Mouse (Mus musculus): ENCODE data around the gene Ppp4r1.

Ppp4r1 gene

DNA sequence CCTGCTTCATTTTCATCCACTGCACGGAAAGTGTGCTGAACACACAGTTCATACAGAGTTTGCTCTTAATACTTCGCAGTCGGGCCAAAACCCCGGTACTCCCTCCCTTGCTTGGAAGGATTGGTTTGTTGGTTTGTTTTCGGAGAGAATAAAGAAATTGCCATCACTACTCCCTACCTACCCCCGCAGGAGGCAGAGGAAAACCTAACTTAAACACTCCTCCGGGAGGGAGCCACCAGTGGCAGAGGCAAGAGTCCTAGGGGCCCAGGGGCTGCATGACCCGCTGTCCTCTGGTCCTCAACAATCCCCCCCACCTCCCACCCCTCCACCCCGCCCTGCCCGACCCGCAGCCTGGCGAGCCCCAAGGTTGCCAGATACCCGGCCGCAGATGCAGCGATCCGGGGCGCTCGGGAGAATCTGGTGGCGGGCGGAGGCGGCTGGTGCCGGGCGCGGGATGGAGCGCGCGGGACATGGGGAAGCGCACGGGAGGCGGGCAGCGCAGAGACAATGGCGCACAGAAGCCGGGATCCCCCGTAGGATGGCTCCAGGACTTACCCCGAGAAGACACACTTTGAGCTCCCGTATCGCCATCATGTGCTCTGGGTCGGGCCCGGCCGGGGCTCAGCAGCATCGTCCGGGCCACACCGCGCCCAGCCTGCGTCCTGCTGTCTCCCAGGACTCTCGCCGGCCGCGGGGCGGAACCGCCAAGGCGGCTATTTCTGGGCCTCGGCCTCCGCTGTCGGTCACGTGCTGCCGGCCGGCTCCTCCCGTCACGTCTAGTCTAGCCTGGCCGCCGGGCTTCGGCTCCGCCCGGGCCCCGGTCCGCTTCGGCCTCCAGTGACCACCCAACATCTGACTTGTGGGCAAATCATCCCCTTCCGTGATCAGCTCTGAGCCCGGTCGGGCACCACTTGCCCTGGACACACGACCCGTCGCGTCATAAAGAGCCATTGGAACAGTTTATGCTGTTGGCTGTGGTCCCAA is 10.1 kb upstream of the Ppp4r1 start, which contains the start of gene Rab31:
Rab31 (minus strand) TSS at position 802 of the 984 bp plus-strand sequence.
- DNase-seq (ENCODE audit: low spot score in 2 of 2): peak; percentile 60 to 70

DNA sequence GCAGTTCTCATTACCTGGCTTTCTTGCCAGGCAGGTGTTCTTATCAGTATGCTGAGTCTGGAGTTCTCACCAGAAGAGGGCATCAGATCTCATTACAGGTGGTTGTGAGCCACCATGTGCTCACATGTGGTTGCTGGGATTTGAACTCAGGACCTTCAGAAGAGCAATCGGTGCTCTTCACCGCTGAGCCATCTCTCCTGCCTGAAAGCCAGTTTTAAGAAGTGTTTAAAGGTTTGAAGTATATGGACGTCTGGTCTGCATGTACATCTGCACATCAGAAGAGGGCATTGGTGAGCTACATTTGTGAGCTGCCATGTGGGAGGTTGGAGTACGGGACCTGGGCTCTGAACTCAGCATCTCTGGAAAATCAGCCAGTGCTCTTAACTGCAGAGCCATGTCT is 8.8 kb upstream of the Ppp4r1 start:
- no peak for DNase-seq (ENCODE audit: low spot score in 2 of 2)

DNA sequence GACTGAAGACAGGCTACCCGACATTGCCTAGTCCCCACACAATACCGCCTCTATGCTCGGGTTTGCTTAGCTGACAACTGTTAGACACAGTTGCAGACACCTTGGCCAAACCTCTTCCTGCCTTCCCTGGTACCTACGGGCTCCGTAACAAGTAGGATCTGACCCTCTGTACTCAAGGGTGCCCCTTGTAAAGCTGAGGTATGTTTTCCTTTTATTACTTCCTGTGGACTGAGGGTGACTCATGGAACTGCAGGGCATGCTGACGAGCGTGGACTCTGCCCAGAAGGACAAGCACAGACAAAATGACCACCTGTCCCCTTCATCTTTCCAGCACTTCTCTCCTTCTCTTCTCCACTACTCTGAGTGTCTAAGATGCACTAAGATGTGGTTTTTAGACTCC is 7.9 kb upstream of the Ppp4r1 start:
- no peak for DNase-seq (ENCODE audit: low spot score in 2 of 2)

- no peak for DNase-seq (ENCODE audit: low spot score in 2 of 2)
Measured at GRCm38 (mm10) chr17:65776228-65776627, 6.1 kb upstream of the Ppp4r1 start.

DNA sequence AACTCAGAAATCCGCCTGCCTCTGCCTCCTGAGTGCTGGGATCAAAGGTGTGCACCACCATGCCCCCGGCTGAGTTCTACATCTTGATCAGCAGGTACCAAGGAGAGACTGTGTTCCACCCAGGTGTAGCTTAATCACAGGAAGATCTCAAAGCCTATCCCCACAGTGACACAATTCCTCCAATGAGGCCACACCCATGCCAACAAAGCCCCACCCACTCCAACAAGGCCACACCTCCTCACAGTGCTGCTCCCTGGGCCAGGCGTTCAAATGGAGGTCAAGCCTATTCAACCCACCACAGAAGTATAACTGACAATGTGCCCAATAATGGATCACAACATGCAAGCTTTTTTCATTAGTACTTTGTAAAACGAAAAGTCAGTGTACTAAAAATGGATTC is 4.9 kb upstream of the Ppp4r1 start:
- no peak for DNase-seq (ENCODE audit: low spot score in 2 of 2)

GRCm38 (mm10) chr17:65780970-65781369 is 1.4 kb upstream of the Ppp4r1 start:
- DNase-seq (ENCODE audit: low spot score in 2 of 2): no peak

GRCm38 (mm10) chr17:65783182-65784161 is 1.1 kb downstream of the Ppp4r1 start:
- DNase-seq (ENCODE audit: low spot score in 2 of 2): peak in 1 of 2 experiments; percentile 58

DNA sequence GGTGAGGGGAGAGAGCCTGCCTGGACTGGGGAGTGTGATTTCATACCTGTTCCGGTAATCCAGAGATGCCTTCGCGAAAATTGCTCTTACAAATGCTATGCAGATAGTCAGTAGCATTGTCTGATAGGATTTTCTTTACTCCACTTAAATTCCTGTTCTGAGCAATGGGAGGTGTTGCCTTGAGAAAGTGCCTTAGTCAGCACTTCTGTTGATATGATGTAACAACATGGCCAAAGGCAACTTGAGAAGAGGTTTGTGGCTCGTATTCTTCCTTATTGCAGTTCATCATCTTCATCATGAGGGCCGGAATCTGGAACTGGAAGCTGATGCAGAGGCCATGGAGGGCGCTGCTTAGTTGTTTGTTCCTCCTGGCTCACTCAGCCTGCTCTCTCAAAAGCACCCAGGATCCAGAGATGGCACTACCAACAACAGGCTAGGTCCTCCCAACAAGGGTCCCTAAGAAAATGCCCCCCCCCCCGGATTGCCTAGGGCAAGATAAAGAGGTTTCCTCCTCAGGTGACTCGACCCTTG is 2.3 kb downstream of the Ppp4r1 start:
- DNase-seq (ENCODE audit: low spot score in 2 of 2): no peak

- no peak for DNase-seq (ENCODE audit: low spot score in 2 of 2)
Measured at GRCm38 (mm10) chr17:65785707-65786106, 3.3 kb downstream of the Ppp4r1 start.

DNA sequence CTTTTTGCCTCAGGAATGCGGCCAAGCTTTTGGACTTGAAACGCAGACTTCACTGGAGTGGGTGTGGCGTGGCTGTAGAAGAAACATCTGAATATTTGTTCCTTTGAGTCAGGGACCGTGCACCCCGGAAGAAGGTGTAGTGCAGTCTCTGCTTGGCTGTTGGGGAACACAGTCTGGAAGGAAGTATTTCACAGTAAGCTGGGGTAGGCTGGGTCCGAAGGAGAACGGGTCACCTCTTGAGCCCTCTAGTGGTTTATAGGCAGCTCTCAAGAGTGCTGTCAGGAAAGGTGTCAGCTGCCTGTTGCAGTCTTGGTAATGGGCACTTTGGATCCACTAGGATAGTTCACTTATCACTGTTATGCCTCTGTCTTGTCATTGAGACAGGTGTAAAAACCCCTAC is 3.9 kb downstream of the Ppp4r1 start:
- DNase-seq (ENCODE audit: low spot score in 2 of 2): no peak

DNA sequence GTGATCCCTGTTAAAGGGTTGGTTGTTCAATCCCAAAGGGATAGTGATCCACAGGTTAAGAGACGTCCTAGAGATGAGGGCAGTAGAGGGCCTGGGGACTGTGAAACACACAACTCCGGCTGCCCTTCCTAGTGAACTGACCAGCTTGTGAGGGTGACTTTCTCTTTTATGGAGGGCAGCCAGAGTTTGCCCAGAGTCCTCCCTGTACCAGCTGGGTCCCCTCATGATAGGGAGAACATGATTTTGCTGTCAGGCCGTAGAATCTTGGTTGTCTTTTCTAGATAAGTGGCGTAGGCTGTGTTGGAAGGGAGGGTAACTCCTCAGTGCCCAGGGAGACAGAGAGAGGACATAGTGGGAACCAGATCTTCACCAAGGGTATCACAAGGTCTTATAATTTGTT is 4.9 kb downstream of the Ppp4r1 start:
- DNase-seq (ENCODE audit: low spot score in 2 of 2): no peak

DNA sequence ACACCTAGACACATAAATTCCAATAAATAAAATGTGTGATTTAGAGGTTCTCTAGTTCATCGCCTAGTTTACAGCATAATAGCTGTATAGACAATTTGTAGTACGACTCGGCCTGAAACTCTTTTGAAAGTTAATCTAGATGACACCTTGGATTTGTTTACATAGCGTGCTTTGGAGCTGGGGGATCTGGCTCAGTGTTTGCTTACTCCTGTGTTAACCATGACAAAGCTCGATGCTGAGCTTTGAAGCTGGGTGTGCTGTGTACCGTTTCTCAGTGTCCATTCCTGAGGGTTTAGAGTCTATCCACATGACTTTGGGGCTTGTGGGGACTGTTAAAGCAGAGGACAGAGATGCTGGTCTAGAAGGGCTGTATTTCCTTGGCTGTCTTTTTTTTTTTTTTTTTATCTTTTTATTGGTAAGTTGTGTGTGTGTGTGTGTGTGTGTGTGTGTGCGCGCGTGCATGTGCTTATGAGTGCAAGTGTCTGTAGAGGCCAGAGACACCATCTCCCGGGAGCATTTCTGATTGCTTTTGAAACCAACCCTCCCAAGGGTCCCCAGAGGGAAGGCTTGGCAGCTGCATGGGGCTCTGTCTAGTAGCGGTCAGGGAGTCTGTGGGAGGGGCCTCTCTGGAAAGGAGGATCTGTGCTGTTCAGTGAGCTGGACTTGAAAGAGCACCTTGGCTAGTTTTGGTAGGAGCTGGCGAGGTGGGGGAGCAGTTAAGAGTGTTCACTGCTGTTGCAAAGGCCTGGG is 6.3 kb downstream of the Ppp4r1 start:
- no peak for DNase-seq (ENCODE audit: low spot score in 2 of 2)

DNA sequence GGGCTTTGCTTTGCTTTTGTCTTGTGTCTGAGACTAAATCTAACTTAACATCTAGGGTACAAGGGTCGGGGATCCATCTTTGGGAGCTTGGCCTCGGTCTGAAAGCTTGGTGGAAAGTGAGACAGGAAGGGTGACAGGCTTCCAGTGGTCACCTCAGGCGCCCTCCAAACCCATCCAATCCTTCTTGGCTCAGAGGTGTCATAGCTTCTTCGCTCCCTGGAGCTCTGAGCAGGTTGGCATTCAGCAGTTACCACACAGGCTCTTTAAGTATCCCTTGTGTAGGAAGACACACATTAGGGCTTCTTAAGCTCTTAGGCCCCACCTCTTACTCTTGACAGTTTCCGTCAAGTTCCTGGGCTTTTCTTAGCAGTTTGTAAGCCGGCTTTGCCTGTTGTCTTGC is 7.2 kb downstream of the Ppp4r1 start:
- DNase-seq (ENCODE audit: low spot score in 2 of 2): no peak

- DNase-seq (ENCODE audit: low spot score in 2 of 2): no peak
Measured at GRCm38 (mm10) chr17:65791161-65791560, 8.8 kb downstream of the Ppp4r1 start.

DNA sequence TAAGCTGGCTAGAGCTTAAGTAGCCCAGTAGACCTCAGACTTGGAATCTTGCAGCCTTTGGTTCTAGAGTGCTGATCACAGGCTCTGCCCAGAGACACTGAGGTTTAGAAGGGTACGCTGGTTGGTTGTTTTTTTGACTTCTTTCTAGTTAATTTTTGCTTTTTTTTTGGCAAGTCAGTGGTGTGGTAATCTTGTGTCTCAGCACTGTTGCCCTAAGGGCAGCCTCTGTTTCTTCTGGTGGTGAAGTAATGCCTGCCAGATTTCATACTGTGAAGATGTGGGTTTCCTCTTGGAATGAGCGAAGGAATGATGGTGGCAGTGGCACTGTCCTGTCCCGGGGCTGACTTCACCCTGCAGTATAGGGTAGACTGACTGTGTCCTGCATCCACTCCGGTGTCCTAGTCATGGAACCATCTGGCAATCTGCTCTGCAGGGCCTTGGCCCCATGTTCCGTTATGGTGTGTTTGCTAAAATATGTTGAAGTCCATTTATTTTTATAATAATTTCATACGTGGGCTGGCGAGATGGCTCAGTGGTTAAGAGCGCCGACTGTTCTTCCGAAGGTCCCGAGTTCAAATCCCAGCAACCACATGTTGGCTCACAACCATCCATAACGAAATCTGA is 11.0 kb downstream of the Ppp4r1 start:
- DNase-seq (ENCODE audit: low spot score in 2 of 2): no peak

GRCm38 (mm10) chr17:65794096-65794850 is 11.9 kb downstream of the Ppp4r1 start:
- DNase-seq (ENCODE audit: low spot score in 2 of 2): no peak

- no peak for DNase-seq (ENCODE audit: low spot score in 2 of 2)
Measured at GRCm38 (mm10) chr17:65796056-65796455, 13.7 kb downstream of the Ppp4r1 start.

- DNase-seq (ENCODE audit: low spot score in 2 of 2): no peak
Measured at GRCm38 (mm10) chr17:65798446-65798845, 16.1 kb downstream of the Ppp4r1 start.

- DNase-seq (ENCODE audit: low spot score in 2 of 2): no peak
Measured at GRCm38 (mm10) chr17:65799353-65799752, 17.0 kb downstream of the Ppp4r1 start.

GRCm38 (mm10) chr17:65800451-65800850 is 18.1 kb downstream of the Ppp4r1 start:
- DNase-seq (ENCODE audit: low spot score in 2 of 2): no peak
